Mouse (Mus musculus): ENCODE measurements at regions not wholly inside any gene's neighbourhood (a gene's known extent, or its start where the extent isn't known, plus 50 kb on each side); places are given as distances from the start of the nearest gene placed in this dataset.

DNA sequence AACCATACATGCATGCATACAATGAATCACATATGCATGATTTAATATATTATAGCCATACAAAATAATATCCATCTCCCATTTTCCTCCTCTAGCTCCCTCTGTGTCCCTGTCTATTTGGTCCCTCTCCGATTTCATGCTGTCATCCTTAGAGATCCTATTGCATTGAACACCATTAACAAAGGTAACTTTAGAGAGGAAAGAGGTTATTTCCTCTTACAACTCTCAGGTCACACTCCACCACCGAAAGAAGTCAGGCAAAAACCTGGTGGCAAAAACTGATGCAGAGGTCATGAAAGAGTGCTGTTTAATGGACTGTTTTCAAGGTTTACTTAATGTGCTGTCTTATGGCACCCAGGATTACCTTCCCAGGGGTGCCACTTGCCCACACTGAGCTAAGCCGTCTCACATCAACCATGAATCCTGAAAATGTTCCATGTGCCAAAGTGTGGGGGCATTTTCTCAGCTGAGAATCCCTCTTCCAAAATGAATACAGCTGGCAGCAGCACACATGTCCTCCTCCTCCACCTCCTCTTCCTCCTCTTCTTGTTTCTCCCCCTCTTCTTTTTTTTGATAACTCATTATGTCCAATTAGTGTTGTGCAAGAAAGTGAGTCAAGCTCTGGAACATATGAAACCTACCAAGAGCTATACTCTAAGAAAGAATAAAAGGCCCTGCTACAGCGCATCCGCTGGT lies 212.4 kb downstream of the Efhb start:
- no peaks in the 10 kb centered on the region for H3K27me3 ChIP-seq (ENCODE audit: insufficient read depth, low read length)
- no peak overlapping the region for H3K27ac ChIP-seq (ENCODE audit: low read depth, low read length)
- ATAC-seq (no peak), DNase-seq (no peak)
- no peaks in the 10 kb centered on the region for H3K36me3 ChIP-seq (ENCODE audit: insufficient read depth)
- H3K4me3 ChIP-seq (ENCODE audit: low read depth, low read length), result no peak overlapping the region
- no peak overlapping the region for H3K4me2 ChIP-seq (ENCODE audit: low read depth)
- H3K9ac ChIP-seq, result no peak overlapping the region
- H3K4me1 ChIP-seq (ENCODE audit: insufficient read depth), result no peaks in the 10 kb centered on the region
- no peaks in the 10 kb centered on the region for H3K9me3 ChIP-seq (ENCODE audit: low read length)
- no peak for TF ChIP-seq CTCF (IDR thresholded peaks at IDR 0.05; ENCODE audit: low read depth)
- 93% methylated on average over 5 of the region's 5 CpGs for WGBS

- ATAC-seq (no peak; the same call in 1 of the 2 replicates), DNase-seq (no peak)
- 44% methylated on average over 2 of the region's 2 CpGs for WGBS
- no peaks in the 10 kb centered on the region for H3K27me3 ChIP-seq (ENCODE audit: insufficient read depth, low read length)
- H3K9me3 ChIP-seq (ENCODE audit: low read length), result no peaks in the 10 kb centered on the region
- no peak overlapping the region for H3K4me2 ChIP-seq (ENCODE audit: low read depth)
- TF ChIP-seq CTCF (IDR thresholded peaks at IDR 0.05; ENCODE audit: low read depth), result no peak
- no peak overlapping the region for H3K27ac ChIP-seq (ENCODE audit: low read depth, low read length)
- no peak overlapping the region for H3K9ac ChIP-seq
- no peak overlapping the region for H3K4me3 ChIP-seq (ENCODE audit: low read depth, low read length)
- no peaks in the 10 kb centered on the region for H3K4me1 ChIP-seq (ENCODE audit: insufficient read depth)
- no peaks in the 10 kb centered on the region for H3K36me3 ChIP-seq (ENCODE audit: insufficient read depth)
Observed at GRCm38 (mm10) chr17:53248501-53248900, 214.6 kb downstream of the Efhb start.

DNA sequence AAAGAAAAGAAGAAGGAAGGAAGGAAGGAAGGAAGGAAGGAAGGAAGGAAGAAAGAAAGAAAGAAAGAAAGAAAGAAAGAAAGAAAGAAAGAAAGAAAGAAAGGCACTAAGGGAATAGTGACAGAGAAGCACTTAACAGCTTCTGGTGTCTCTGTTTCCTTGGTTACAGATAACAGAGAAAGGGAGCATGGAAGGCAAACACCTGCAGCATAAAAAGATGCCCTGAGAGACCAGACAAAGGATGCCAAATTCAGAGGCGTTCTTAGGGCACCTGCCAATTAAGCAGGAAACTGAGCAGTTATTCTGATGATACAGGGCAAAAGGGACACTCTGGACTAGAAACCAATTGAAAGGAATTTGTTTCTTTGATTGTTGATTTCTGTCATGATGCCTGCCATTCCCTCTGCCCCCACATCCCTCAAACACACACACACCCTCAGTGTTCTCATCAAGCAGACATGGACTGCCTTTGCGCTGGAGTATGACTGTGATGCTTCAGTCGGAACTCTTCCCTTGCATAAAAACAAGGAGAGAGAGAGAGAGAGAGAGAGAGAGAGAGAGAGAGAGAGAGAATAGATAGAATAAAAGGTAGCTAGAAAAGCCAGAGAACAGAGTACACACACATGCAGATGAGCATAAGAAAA lies 215.4 kb downstream of the Efhb start:
- no peaks in the 10 kb centered on the region for H3K27me3 ChIP-seq (ENCODE audit: insufficient read depth, low read length)
- no peaks in the 10 kb centered on the region for H3K4me1 ChIP-seq (ENCODE audit: insufficient read depth)
- no peak overlapping the region for H3K4me2 ChIP-seq (ENCODE audit: low read depth)
- H3K9ac ChIP-seq, result no peak overlapping the region
- peak; percentile 28 for DNase-seq
- H3K4me3 ChIP-seq (ENCODE audit: low read depth, low read length), result no peak overlapping the region
- ATAC-seq, result peak; percentile 85
- H3K27ac ChIP-seq (ENCODE audit: low read depth, low read length), result no peak overlapping the region
- no peaks in the 10 kb centered on the region for H3K36me3 ChIP-seq (ENCODE audit: insufficient read depth)
- TF ChIP-seq CTCF (IDR thresholded peaks at IDR 0.05; ENCODE audit: low read depth), result no peak
- H3K9me3 ChIP-seq (ENCODE audit: low read length), result no peaks in the 10 kb centered on the region
- WGBS, result 43% methylated on average over 3 of the region's 3 CpGs

GRCm38 (mm10) chr17:53210416-53210772 lies 252.7 kb downstream of the Efhb start:
- H3K9me3 ChIP-seq (ENCODE audit: low read length), result no peaks in the 10 kb centered on the region
- TF ChIP-seq CTCF (IDR thresholded peaks at IDR 0.05; ENCODE audit: low read depth), result no peak
- H3K9ac ChIP-seq, result no peak overlapping the region
- H3K27ac ChIP-seq (ENCODE audit: low read depth, low read length), result no peak overlapping the region
- DNase-seq (no peak), ATAC-seq (0 out of 2 replicates have a peak, but pooled peaks have one; percentile 5)
- no peak overlapping the region for H3K4me2 ChIP-seq (ENCODE audit: low read depth)
- H3K36me3 ChIP-seq (ENCODE audit: insufficient read depth), result no peaks in the 10 kb centered on the region
- no peaks in the 10 kb centered on the region for H3K4me1 ChIP-seq (ENCODE audit: insufficient read depth)
- no peak overlapping the region for H3K4me3 ChIP-seq (ENCODE audit: low read depth, low read length)
- H3K27me3 ChIP-seq (ENCODE audit: insufficient read depth, low read length), result no peaks in the 10 kb centered on the region

- H3K27me3 ChIP-seq (ENCODE audit: insufficient read depth, low read length), result no peaks in the 10 kb centered on the region
- no peak overlapping the region for H3K4me2 ChIP-seq (ENCODE audit: low read depth)
- H3K36me3 ChIP-seq (ENCODE audit: insufficient read depth), result no peaks in the 10 kb centered on the region
- H3K27ac ChIP-seq (ENCODE audit: low read depth, low read length), result no peak overlapping the region
- peak; percentile 36; the same call in 1 of the 2 replicates for ATAC-seq
- no peak for DNase-seq
- H3K9me3 ChIP-seq (ENCODE audit: low read length), result no peaks in the 10 kb centered on the region
- no peak overlapping the region for H3K9ac ChIP-seq
- no peak overlapping the region for H3K4me3 ChIP-seq (ENCODE audit: low read depth, low read length)
- WGBS, result 13% methylated on average over 7 of the region's 7 CpGs
- no peaks in the 10 kb centered on the region for H3K4me1 ChIP-seq (ENCODE audit: insufficient read depth)
- TF ChIP-seq CTCF (IDR thresholded peaks at IDR 0.05; ENCODE audit: low read depth), result no peak
Observed at GRCm38 (mm10) chr17:53209720-53210415, 253.3 kb downstream of the Efhb start.

Data from forebrain, postnatal 0 days (tissue).